ENCODE assay signal across 12 mouse cellular contexts in genomic region chr17:87826036-87826560, GRCm38 (mm10). TPM values are rescaled to one million over a fixed set of nuclear protein-coding genes. Genes with fewer than 3 reads are reported as not detected.
DNase-seq lines count a peak whose midpoint lies in the region; ATAC-seq and TF ChIP-seq lines count a peak whose summit lies in the region.
"Had no signal": no experiment of that assay in that cellular context is flagged by ENCODE, and none has a peak within 500 bp of the region (broad histone marks: within the 10 kb centered on the region; RNA-seq: fewer than 3 reads in every experiment).

No protein-coding gene starts in this region.

- H3K36me3 ChIP-seq in heart, embryonic 10.5 days = no peaks in the 10 kb centered on the region
- H3K36me3 ChIP-seq in E14TG2a.4 (ENCODE audit: insufficient read depth, low read length) = no peaks in the 10 kb centered on the region
- no peaks in the 10 kb centered on the region for H3K36me3 ChIP-seq in embryonic facial prominence, embryonic 12.5 days
- no peaks in the 10 kb centered on the region for H3K36me3 ChIP-seq in intestine, postnatal 0 days (ENCODE audit: control insufficient read depth, insufficient read depth)

- no peak overlapping the region for H3K27ac ChIP-seq in heart, embryonic 10.5 days
- H3K27ac ChIP-seq in embryonic facial prominence, embryonic 12.5 days = no peak overlapping the region
- H3K27ac ChIP-seq in intestine, postnatal 0 days (ENCODE audit: low read depth, low read length) = no peak overlapping the region

- H3K4me1 ChIP-seq in heart, embryonic 10.5 days = peaks cover 20% of the 10 kb centered on the region
- peaks cover 54% of the 10 kb centered on the region for H3K4me1 ChIP-seq in E14TG2a.4 (replicated peaks; ENCODE audit: low read depth, low read length)
- peaks cover 6% of the 10 kb centered on the region for H3K4me1 ChIP-seq in embryonic facial prominence, embryonic 12.5 days
- no peaks in the 10 kb centered on the region for H3K4me1 ChIP-seq in intestine, postnatal 0 days (replicated peaks; ENCODE audit: control insufficient read depth, insufficient read depth, low read length)

- peak overlapping the region; percentile 46 for H3K4me3 ChIP-seq in heart, embryonic 10.5 days
- peak overlapping the region; percentile 70 for H3K4me3 ChIP-seq in E14TG2a.4 (replicated peaks; ENCODE audit: low read length)
- no peak overlapping the region for H3K4me3 ChIP-seq in embryonic facial prominence, embryonic 12.5 days
- H3K4me3 ChIP-seq in intestine, postnatal 0 days (ENCODE audit: low read depth, low read length) = no peak overlapping the region

- H3K4me2 ChIP-seq in embryonic facial prominence, embryonic 12.5 days (replicated peaks) = peak overlapping the region; percentile 28
- H3K4me2 ChIP-seq in intestine, postnatal 0 days (replicated peaks; ENCODE audit: low read depth) = 0 out of 2 replicates have a peak overlapping the region, but pooled peaks have one; percentile 21
- H3K4me2 ChIP-seq: liver, embryonic 11.5 days had no signal

- TF ChIP-seq CTCF in E14TG2a.4 (conservative IDR thresholded peaks at IDR 0.05; ENCODE audit: low read length) = no peak
- no peak for TF ChIP-seq CTCF in intestine, postnatal 0 days (IDR thresholded peaks at IDR 0.05; ENCODE audit: low read depth)

- no peaks in the 10 kb centered on the region for H3K9me3 ChIP-seq in heart, embryonic 10.5 days
- no peaks in the 10 kb centered on the region for H3K9me3 ChIP-seq in E14TG2a.4 (ENCODE audit: low read length)
- H3K9me3 ChIP-seq in embryonic facial prominence, embryonic 12.5 days = no peaks in the 10 kb centered on the region
- H3K9me3 ChIP-seq in intestine, postnatal 0 days (ENCODE audit: control insufficient read depth) = no peaks in the 10 kb centered on the region

- peak; percentile 72 for DNase-seq in heart, embryonic 10.5 days (ENCODE audit: low spot score)
- no peak for DNase-seq in heart, postnatal 14 days
- DNase-seq in gastrocnemius, adult 18-20 months (ENCODE audit: low spot score) = no peak
- DNase-seq in adrenal gland, postnatal 10 days = no peak
- no peak for DNase-seq in urinary bladder, postnatal 14 days (ENCODE audit: low spot score)
- DNase-seq: adrenal gland, postnatal 25 days; cerebellum, adult 9-10 months; thymus, adult 2 months had no signal

- H3K9ac ChIP-seq in embryonic facial prominence, embryonic 12.5 days = no peak overlapping the region
- H3K9ac ChIP-seq in intestine, postnatal 0 days (ENCODE audit: low read depth, low read length) = no peak overlapping the region

- no peak for ATAC-seq in embryonic facial prominence, embryonic 12.5 days (ENCODE audit: insufficient number of reproducible peaks, insufficient read depth, low FRiP score, low TSS enrichment)
- ATAC-seq in intestine, postnatal 0 days = no peak

- 13% methylated on average over 22 of the region's 23 CpGs for WGBS in heart, embryonic 10.5 days
- 28% methylated on average over 23 of the region's 23 CpGs for WGBS in embryonic facial prominence, embryonic 12.5 days
- 19% methylated on average over 23 of the region's 23 CpGs for WGBS in intestine, postnatal 0 days

- intact Hi-C loops in heart, postnatal 14 days (cut with DNase I) = no loop called here

- peaks cover 35% of the 10 kb centered on the region for H3K27me3 ChIP-seq in heart, embryonic 10.5 days (ENCODE audit: insufficient read depth, poor library complexity, severe bottlenecking)
- H3K27me3 ChIP-seq in E14TG2a.4 (ENCODE audit: insufficient read depth, low read length) = peaks cover 7% of the 10 kb centered on the region; the same call in 1 of the 2 replicates
- H3K27me3 ChIP-seq in embryonic facial prominence, embryonic 12.5 days = peaks cover 16% of the 10 kb centered on the region
- H3K27me3 ChIP-seq in intestine, postnatal 0 days (replicated peaks; ENCODE audit: control insufficient read depth, insufficient read depth, low read length) = 0 out of 2 replicates have a peak, but pooled peaks cover 3% of the 10 kb centered on the region

RNA-seq across cellular contexts. Expression of gene Kcnk12, which starts 28.3 kb away (rescaled TPM):
- polyA plus RNA-seq in heart, embryonic 10.5 days (2016; fragmentation: Nextera tagmentation; extraction: Ambion mirVana) = 0.06 TPM in 1 of 2 replicates, not detected in the other
- total RNA-seq in heart, postnatal 14 days (2021) = not detected
- polyA plus RNA-seq in embryonic facial prominence, embryonic 12.5 days (2016; fragmentation: Nextera tagmentation; extraction: Ambion mirVana) = 0.45 and 0.55 TPM in 2 replicates
- polyA plus RNA-seq in intestine, postnatal 0 days (2015; fragmentation: Nextera tagmentation; extraction: Ambion mirVana) = not detected in 2 replicates
- not detected for total RNA-seq in gastrocnemius, adult 18-20 months (2021)
- total RNA-seq in adrenal gland, postnatal 10 days (2021) = under 1 TPM; 0.18 to 0.27 TPM

Comparison
In these comparisons a context has a peak if more than half of its experiments do, and no peak if none do; other contexts are left out.
1. H3K4me3 ChIP-seq: peak in heart, embryonic 10.5 days (single experiment) and E14TG2a.4 (single experiment); none in embryonic facial prominence, embryonic 12.5 days (single experiment) and intestine, postnatal 0 days (single experiment).